9 mouse cellular contexts compared by ENCODE assay signal in the genomic region with DNA sequence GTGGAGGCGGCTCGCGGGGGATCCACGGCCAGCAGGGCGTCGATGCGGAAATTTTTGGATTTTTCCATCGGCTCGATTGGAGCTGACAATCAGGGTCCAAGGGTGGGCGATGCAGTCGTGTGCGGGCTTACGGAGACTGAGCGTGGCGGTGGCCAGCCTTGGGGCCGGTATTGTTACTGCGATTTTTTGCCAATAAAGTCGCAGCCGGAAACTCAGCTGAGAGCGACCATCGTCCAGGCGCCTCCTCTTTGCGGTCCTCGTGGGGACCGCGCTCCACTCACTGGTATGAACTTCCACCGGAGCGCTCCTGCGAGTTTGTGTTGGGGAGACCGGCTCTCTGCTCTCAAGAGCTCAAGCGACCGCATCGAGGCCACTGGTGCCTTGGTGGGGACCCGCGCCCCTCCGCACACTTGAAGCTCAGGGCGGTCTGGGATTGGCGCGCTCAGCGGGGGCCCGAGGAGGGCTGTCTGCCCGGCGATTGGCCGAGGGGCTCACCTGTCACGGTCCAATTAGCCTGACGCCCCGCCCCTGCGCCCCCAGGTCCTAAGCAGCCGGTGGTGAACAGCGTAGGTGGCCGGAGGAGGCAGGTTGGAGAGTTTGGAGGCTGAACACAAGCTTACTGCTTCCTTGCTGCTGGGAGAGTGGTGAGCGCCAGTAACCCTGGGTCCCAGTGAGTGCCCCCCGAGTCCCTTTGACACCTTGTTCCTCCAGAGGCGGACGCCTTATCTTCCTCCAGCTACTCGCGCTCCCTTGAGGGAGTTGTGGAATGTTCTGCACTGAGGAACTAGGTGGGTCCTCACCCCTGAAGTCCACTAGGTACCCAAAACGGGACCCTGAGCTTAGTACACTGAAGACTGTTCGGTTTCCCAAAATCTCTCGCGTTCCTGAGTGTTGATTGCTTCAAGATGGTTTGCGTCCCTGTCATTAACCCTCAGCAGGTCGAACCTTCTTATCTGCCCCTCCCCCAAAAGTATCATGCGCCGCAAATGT. TPM values are rescaled to one million over a fixed set of nuclear protein-coding genes. Genes with fewer than 3 reads are reported as not detected.
DNase-seq lines count a peak whose midpoint lies in the region; ATAC-seq lines count a peak whose summit lies in the region.
"Had no signal": no experiment of that assay in that cellular context is flagged by ENCODE, and none has a peak within 500 bp of the region (broad histone marks: within the 10 kb centered on the region; RNA-seq: fewer than 3 reads in every experiment).

Mnx1 (minus strand) TSS at position 263 of the 990 bp plus-strand sequence.

- no peaks in the 10 kb centered on the region for H3K9me3 ChIP-seq in liver, embryonic 15.5 days (replicated peaks)

- H3K27me3 ChIP-seq in liver, embryonic 15.5 days: peaks cover 99% of the 10 kb centered on the region

- H3K4me1 ChIP-seq in liver, embryonic 15.5 days (replicated peaks): peaks cover 3% of the 10 kb centered on the region; the same call in 1 of the 2 replicates

- peak; percentile 7 for DNase-seq in adrenal gland, adult 2 months
- DNase-seq in adrenal gland, postnatal 10 days: no peak
- peak; percentile 27 for DNase-seq in thymus, postnatal 4 days
- DNase-seq in thymus, postnatal 10 days (ENCODE audit: low spot score in 2 of 2): no peak
- peak; percentile 67 for DNase-seq in yolk sac, embryonic 10.5 days (ENCODE audit: low spot score)
- DNase-seq in thymus, postnatal 25 days: no peak
- DNase-seq in adrenal gland, postnatal 14 days: no peak

- H3K27ac ChIP-seq in liver, embryonic 15.5 days (replicated peaks): no peak within 1 kb of the TSS

- no peak for ATAC-seq in liver, embryonic 15.5 days (ENCODE audit: insufficient read depth)

- peak within 1 kb of the TSS; percentile 20 for H3K4me3 ChIP-seq in liver, embryonic 15.5 days (replicated peaks)

- H3K36me3 ChIP-seq in liver, embryonic 15.5 days (replicated peaks): no peaks in the 10 kb centered on the region

- WGBS in liver, embryonic 15.5 days (ENCODE audit: insufficient replicate concordance): 1% methylated on average over 65 of the region's 65 CpGs

- H3K9ac ChIP-seq in liver, embryonic 15.5 days: no peak within 1 kb of the TSS

- peak within 1 kb of the TSS; percentile 36 for H3K4me2 ChIP-seq in liver, embryonic 15.5 days

RNA-seq across cellular contexts. Expression of gene Mnx1, which starts in this region (rescaled TPM):
- not detected for total RNA-seq in adrenal gland, adult 2 months (2021)
- polyA plus RNA-seq in adrenal gland, adult 2 months (2012; rRNA removed): not detected in 2 replicates
- not detected for total RNA-seq in adrenal gland, postnatal 10 days (2021)
- polyA plus RNA-seq in liver, embryonic 15.5 days (2015; fragmentation: Nextera tagmentation; extraction: Ambion mirVana): not detected in 2 replicates
- total RNA-seq in adrenal gland, postnatal 14 days (2021): not detected in 2 replicates
- polyA plus RNA-seq: cortical plate, adult 2 months had no signal

Comparison
In these comparisons a context has a peak if more than half of its experiments do, and no peak if none do; other contexts are left out.
1. DNase-seq: peak in thymus, postnatal 4 days (single experiment) and yolk sac, embryonic 10.5 days (single experiment); none in adrenal gland, postnatal 10 days (single experiment), thymus, postnatal 10 days (0 of 2), thymus, postnatal 25 days (single experiment) and adrenal gland, postnatal 14 days (single experiment).
2. Peak in DNase-seq in adrenal gland, adult 2 months; RNA of the gene not detected or under 1 TPM.